Mouse (Mus musculus) activated CD4-positive, CD25-positive, alpha-beta regulatory T cell, adult 9 weeks (primary cell): ENCODE results near the gene Gal. TPM values are rescaled to one million over a fixed set of nuclear protein-coding genes. Genes with fewer than 3 reads are reported as not detected.

Experiments
- polyA plus RNA-seq: library from polyadenylated mRNA; unstranded; fragments of 100-300 nt; shearing (Covaris generic); gene quantifications from one replicate; pipeline ENCODE4 v1.2.1, GENCODE M21; 2017

Gene Gal
- 6.1 TPM for polyA plus RNA-seq

GRCm38 (mm10) chr19:3414268-3414733, at the start of gene Gal:
Gal (minus strand) TSS chr19:3414544.

GRCm38 (mm10) chr19:3388629-3389057, 25.7 kb downstream of the Gal start, which contains the start of gene Tesmin:
Tesmin (plus strand) TSS chr19:3388857.

Other genes with a start within 250 kb of the Gal start
- gene Mrpl21, start 131.6 kb downstream of the Gal start, polyA plus RNA-seq: 101 TPM
- 17.5 TPM for gene Ighmbp2, start 131.5 kb downstream of the Gal start, polyA plus RNA-seq
- gene Cpt1a, start 92.2 kb downstream of the Gal start, polyA plus RNA-seq: 46.1 TPM
- not detected for gene Tesmin, start 25.7 kb downstream of the Gal start, polyA plus RNA-seq
- 104 TPM for gene Ppp6r3, start 161.2 kb upstream of the Gal start, polyA plus RNA-seq